ENCODE assay signal across 22 mouse cellular contexts in genomic region chr16:74723217-74723616, GRCm38 (mm10).
DNase-seq lines count a peak whose midpoint lies in the region; ATAC-seq and TF ChIP-seq lines count a peak whose summit lies in the region.
"Had no signal": no experiment of that assay in that cellular context is flagged by ENCODE, and none has a peak within 500 bp of the region (broad histone marks: within the 10 kb centered on the region; RNA-seq: fewer than 3 reads in every experiment).

No protein-coding gene starts in this region.

- TF ChIP-seq POLR2A in limb, embryonic 14.5 days (IDR thresholded peaks at IDR 0.05; ENCODE audit: borderline replicate concordance, extremely low read depth, insufficient read depth, insufficient read length) = no peak
- TF ChIP-seq POLR2A in myocyte (IDR thresholded peaks at IDR 0.05; ENCODE audit: insufficient read length, low read depth) = no peak

- no peak overlapping the region for H3ac ChIP-seq in myocyte (ENCODE audit: control insufficient read depth, insufficient read length)

- H3K27ac ChIP-seq in limb, embryonic 13.5 days = no peak overlapping the region
- H3K27ac ChIP-seq in limb, embryonic 10.5 days = no peak overlapping the region
- no peak overlapping the region for H3K27ac ChIP-seq in limb, embryonic 14.5 days (replicated peaks; ENCODE audit: low read depth, low read length)
- H3K27ac ChIP-seq in midbrain, embryonic 11.5 days (ENCODE audit: low read depth, low read length) = no peak overlapping the region
- no peak overlapping the region for H3K27ac ChIP-seq in neural tube, embryonic 15.5 days (replicated peaks)

- H3K79me2 ChIP-seq in myocyte (ENCODE audit: control insufficient read depth, insufficient read depth) = no peaks in the 10 kb centered on the region

- H3K9me3 ChIP-seq in limb, embryonic 13.5 days = no peaks in the 10 kb centered on the region
- no peaks in the 10 kb centered on the region for H3K9me3 ChIP-seq in limb, embryonic 10.5 days (replicated peaks)
- H3K9me3 ChIP-seq in limb, embryonic 14.5 days (ENCODE audit: control insufficient read depth, low read length) = no peaks in the 10 kb centered on the region
- H3K9me3 ChIP-seq in midbrain, embryonic 11.5 days (ENCODE audit: control insufficient read depth, low read length) = no peaks in the 10 kb centered on the region
- no peaks in the 10 kb centered on the region for H3K9me3 ChIP-seq in neural tube, embryonic 15.5 days (replicated peaks)
- H3K9me3 ChIP-seq: G1E had no signal

- no peak for DNase-seq in limb, embryonic 10.5 days (ENCODE audit: low spot score)
- no peak for DNase-seq in limb, embryonic 14.5 days (ENCODE audit: low spot score)
- peak; percentile 22 for DNase-seq in mesoderm, embryonic 11.5 days (ENCODE audit: low read depth, low spot score)
- DNase-seq in midbrain, embryonic 11.5 days (ENCODE audit: low spot score, missing footprints) = no peak
- no peak for DNase-seq in urinary bladder, adult 2 months (ENCODE audit: low spot score)
- DNase-seq: adrenal gland, adult 2 months; adrenal gland, adult 8-10 months; adrenal gland, postnatal 10 days; adrenal gland, postnatal 14 days; adrenal gland, postnatal 25 days; adrenal gland, postnatal 36 days; B cell, adult 2 months; cerebellum, adult 11 months; cerebellum, adult 11-12 months had no signal

- WGBS in limb, embryonic 13.5 days = 30% methylated on average over 1 of the region's 1 CpGs
- 29% methylated on average over 1 of the region's 1 CpGs for WGBS in limb, embryonic 10.5 days
- WGBS in limb, embryonic 14.5 days = 23% methylated on average over 1 of the region's 1 CpGs
- WGBS in midbrain, embryonic 11.5 days = 50% methylated on average over 1 of the region's 1 CpGs
- WGBS in neural tube, embryonic 15.5 days = 24% methylated on average over 1 of the region's 1 CpGs

- 0 out of 2 replicates have a peak, but pooled peaks have one; percentile 36 for ATAC-seq in limb, embryonic 13.5 days (ENCODE audit: low FRiP score, low read depth)
- peak; percentile 30; the same call in 1 of the 2 replicates for ATAC-seq in limb, embryonic 14.5 days (ENCODE audit: low FRiP score, low read depth)
- ATAC-seq in midbrain, embryonic 11.5 days (ENCODE audit: low FRiP score) = no peak
- no peak for ATAC-seq in neural tube, embryonic 15.5 days (ENCODE audit: low FRiP score)
- ATAC-seq: activated CD4-positive, CD25-positive, alpha-beta regulatory T cell, adult 4 months; CD4-positive, CD25-positive, alpha-beta regulatory T cell, adult 4 months; Patski had no signal

- no peak overlapping the region for H3K4me2 ChIP-seq in limb, embryonic 13.5 days (replicated peaks)
- no peak overlapping the region for H3K4me2 ChIP-seq in limb, embryonic 14.5 days (replicated peaks; ENCODE audit: low read depth, low read length, severe bottlenecking)
- H3K4me2 ChIP-seq in myocyte (ENCODE audit: low read depth) = no peak overlapping the region
- H3K4me2 ChIP-seq in midbrain, embryonic 11.5 days = no peak overlapping the region
- H3K4me2 ChIP-seq in neural tube, embryonic 15.5 days = no peak overlapping the region

- H3K4me1 ChIP-seq in limb, embryonic 13.5 days = no peaks in the 10 kb centered on the region
- H3K4me1 ChIP-seq in limb, embryonic 10.5 days = peaks cover 11% of the 10 kb centered on the region
- H3K4me1 ChIP-seq in limb, embryonic 14.5 days (ENCODE audit: control insufficient read depth, insufficient read depth, low read length) = no peaks in the 10 kb centered on the region
- H3K4me1 ChIP-seq in midbrain, embryonic 11.5 days (ENCODE audit: control insufficient read depth, insufficient read depth, low read length) = no peaks in the 10 kb centered on the region
- H3K4me1 ChIP-seq in neural tube, embryonic 15.5 days = no peaks in the 10 kb centered on the region

- no peak overlapping the region for H3K4me3 ChIP-seq in limb, embryonic 13.5 days
- H3K4me3 ChIP-seq in limb, embryonic 10.5 days = no peak overlapping the region
- H3K4me3 ChIP-seq in limb, embryonic 14.5 days (replicated peaks; ENCODE audit: low read length) = no peak overlapping the region
- H3K4me3 ChIP-seq in myocyte = no peak overlapping the region
- no peak overlapping the region for H3K4me3 ChIP-seq in midbrain, embryonic 11.5 days (ENCODE audit: low read depth, low read length)
- H3K4me3 ChIP-seq in neural tube, embryonic 15.5 days (replicated peaks) = no peak overlapping the region

- no peaks in the 10 kb centered on the region for H3K36me3 ChIP-seq in limb, embryonic 13.5 days
- no peaks in the 10 kb centered on the region for H3K36me3 ChIP-seq in limb, embryonic 10.5 days
- H3K36me3 ChIP-seq in limb, embryonic 14.5 days (ENCODE audit: control insufficient read depth, insufficient read depth, low read length) = no peaks in the 10 kb centered on the region
- no peaks in the 10 kb centered on the region for H3K36me3 ChIP-seq in myocyte (ENCODE audit: control insufficient read depth, insufficient read depth)
- no peaks in the 10 kb centered on the region for H3K36me3 ChIP-seq in midbrain, embryonic 11.5 days (ENCODE audit: control insufficient read depth, insufficient read depth, low read length)
- no peaks in the 10 kb centered on the region for H3K36me3 ChIP-seq in neural tube, embryonic 15.5 days
- H3K36me3 ChIP-seq: G1E had no signal

- H3K27me3 ChIP-seq in limb, embryonic 13.5 days = no peaks in the 10 kb centered on the region
- no peaks in the 10 kb centered on the region for H3K27me3 ChIP-seq in limb, embryonic 10.5 days (ENCODE audit: low read depth, poor library complexity, severe bottlenecking)
- no peaks in the 10 kb centered on the region for H3K27me3 ChIP-seq in limb, embryonic 14.5 days (ENCODE audit: control insufficient read depth, insufficient read depth, low read length)
- no peaks in the 10 kb centered on the region for H3K27me3 ChIP-seq in myocyte (ENCODE audit: control insufficient read depth, insufficient read depth, insufficient read length)
- no peaks in the 10 kb centered on the region for H3K27me3 ChIP-seq in midbrain, embryonic 11.5 days (ENCODE audit: control insufficient read depth, insufficient read depth, low read length)
- no peaks in the 10 kb centered on the region for H3K27me3 ChIP-seq in neural tube, embryonic 15.5 days (replicated peaks)
- H3K27me3 ChIP-seq: CH12.LX, Patski had no signal

- no peak overlapping the region for H3K9ac ChIP-seq in limb, embryonic 13.5 days
- H3K9ac ChIP-seq in limb, embryonic 14.5 days (ENCODE audit: low read depth, low read length, severe bottlenecking) = no peak overlapping the region
- H3K9ac ChIP-seq in midbrain, embryonic 11.5 days (ENCODE audit: low read length) = no peak overlapping the region
- no peak overlapping the region for H3K9ac ChIP-seq in neural tube, embryonic 15.5 days (replicated peaks)

TF ChIP-seq in myocyte, 11 proteins besides CTCF, POLR2A, EP300 and RAD21:
- TF ChIP-seq E2F4 (IDR thresholded peaks at IDR 0.05; ENCODE audit: insufficient read depth) (no peak), TCF12 (IDR thresholded peaks at IDR 0.05; ENCODE audit: insufficient read depth, poor library complexity, severe bottlenecking) (no peak), TCF3 (IDR thresholded peaks at IDR 0.05; ENCODE audit: insufficient read length, low read depth) (no peak), MYOD1 (IDR thresholded peaks at IDR 0.05; ENCODE audit: control insufficient read depth in 1 of 3, insufficient read length in 2 of 3, low read depth in 2 of 3) (peak; percentile 21 to 86 (median 68))
TF ChIP-seq in myocyte: peak in this region for 1.

Comparison
In these comparisons a context has a peak if more than half of its experiments do, and no peak if none do; other contexts are left out.
1. ATAC-seq: peak in limb, embryonic 13.5 days (single experiment) and limb, embryonic 14.5 days (single experiment); none in midbrain, embryonic 11.5 days (single experiment) and neural tube, embryonic 15.5 days (single experiment).